Mouse (Mus musculus) kidney, embryonic 15.5 days (tissue): ENCODE data around the gene Plod3. TPM values are rescaled to one million over a fixed set of nuclear protein-coding genes. Genes with fewer than 3 reads are reported as not detected.
"Not testable (repeated sequence)": the region's sequence is repeated elsewhere in the genome, so short reads cannot be mapped to it uniquely, and the experiment has no call there.

Experiments
- ATAC-seq: fragments of 200-750 bp; cut with Nextera tagmentation; replicated peaks from 2 replicates; pipeline ENCODE4 v1.8.0; 2017; ENCODE audit warnings: moderate TSS enrichment; ENCODE audit not compliant: low FRiP score
- H3K27ac ChIP-seq: fragments of 300-500 bp; sonication (generic); 2 replicates; pipeline ENCODE4 v1.5.1; 2015; ENCODE audit warnings: mild to moderate bottlenecking, inconsistent platforms
- H3K27me3 ChIP-seq: fragments of 300-500 bp; sonication (generic); 2 replicates; pipeline ENCODE4 v1.6.1; 2015; ENCODE audit warnings: inconsistent platforms
- H3K36me3 ChIP-seq: fragments of 300-500 bp; sonication (generic); 2 replicates; pipeline ENCODE4 v1.6.1; 2015; ENCODE audit warnings: inconsistent platforms
- H3K4me1 ChIP-seq: fragments of 300-500 bp; sonication (generic); 2 replicates; pipeline ENCODE4 v1.6.1; 2015; ENCODE audit warnings: inconsistent platforms
- H3K4me2 ChIP-seq: fragments of 300-500 bp; sonication (generic); 2 replicates; pipeline ENCODE4 v1.6.1; 2015; ENCODE audit warnings: moderate library complexity, mild to moderate bottlenecking, inconsistent platforms
- H3K4me3 ChIP-seq: fragments of 300-500 bp; sonication (generic); replicated peaks from 2 replicates; pipeline ENCODE4 v1.5.1; 2015; ENCODE audit warnings: mild to moderate bottlenecking, inconsistent platforms
- H3K9ac ChIP-seq: fragments of 300-500 bp; sonication (generic); 2 replicates; pipeline ENCODE4 v1.6.1; 2015; ENCODE audit warnings: mild to moderate bottlenecking, inconsistent platforms
- H3K9me3 ChIP-seq: fragments of 300-500 bp; sonication (generic); replicated peaks from 2 replicates; pipeline ENCODE4 v1.6.1; 2016; ENCODE audit warnings: inconsistent platforms
- WGBS: fragments of 180-500 bp; shearing (Covaris S2); methylation state at CpG from one replicate; pipeline ENCODE4 v1.1.7; 2015; ENCODE audit warnings: mixed read lengths; 5-methylcytosine and 5-hydroxymethylcytosine counted together
- polyA plus RNA-seq: library from polyadenylated mRNA; unstranded; fragments of >200 nt; fragmentation: Nextera tagmentation; extraction: Ambion mirVana; gene quantifications from 2 replicates; pipeline ENCODE4 v1.2.1, GENCODE M21; 2015

Plod3 gene
- polyA plus RNA-seq: 42.9 and 52.5 TPM in 2 replicates

DNA sequence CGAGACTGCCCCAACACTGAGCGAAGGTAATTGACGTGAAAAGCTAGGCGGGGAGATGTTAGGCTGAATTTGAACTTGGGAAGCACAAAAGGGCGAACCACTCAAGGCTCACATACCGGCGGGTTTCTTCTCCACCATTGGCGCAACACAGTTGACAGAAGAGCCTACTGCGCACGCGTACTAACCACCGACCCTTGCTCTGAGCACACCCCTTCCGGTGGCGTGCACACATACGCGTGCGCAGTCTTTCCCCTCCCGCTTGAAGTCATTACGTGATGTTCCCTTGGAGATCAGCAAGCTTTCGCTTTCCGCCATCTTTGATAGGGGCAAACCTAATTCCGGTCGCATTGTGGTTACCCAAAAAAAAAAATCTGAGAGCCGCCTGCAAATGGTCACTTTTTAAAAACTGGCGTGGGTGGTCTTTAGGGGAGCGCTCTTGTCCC, at the start of gene Plod3:
TSS of gene Plod3 (plus strand) at position 325 of the 443 bp plus-strand sequence.
- H3K4me2 ChIP-seq: peak within 1 kb of the TSS; percentile 91
- ATAC-seq: peak; percentile 93
- peaks cover 54% of the 10 kb centered on the region for H3K36me3 ChIP-seq
- under 1% methylated on average over 26 of the region's 26 CpGs for WGBS
- peak within 1 kb of the TSS; percentile 92 for H3K9ac ChIP-seq
- peak within 1 kb of the TSS; percentile 92 for H3K4me3 ChIP-seq
- H3K9me3 ChIP-seq: no peaks in the 10 kb centered on the region
- no peaks in the 10 kb centered on the region for H3K27me3 ChIP-seq
- peaks cover 15% of the 10 kb centered on the region for H3K4me1 ChIP-seq
- peak within 1 kb of the TSS; percentile 96 for H3K27ac ChIP-seq

DNA sequence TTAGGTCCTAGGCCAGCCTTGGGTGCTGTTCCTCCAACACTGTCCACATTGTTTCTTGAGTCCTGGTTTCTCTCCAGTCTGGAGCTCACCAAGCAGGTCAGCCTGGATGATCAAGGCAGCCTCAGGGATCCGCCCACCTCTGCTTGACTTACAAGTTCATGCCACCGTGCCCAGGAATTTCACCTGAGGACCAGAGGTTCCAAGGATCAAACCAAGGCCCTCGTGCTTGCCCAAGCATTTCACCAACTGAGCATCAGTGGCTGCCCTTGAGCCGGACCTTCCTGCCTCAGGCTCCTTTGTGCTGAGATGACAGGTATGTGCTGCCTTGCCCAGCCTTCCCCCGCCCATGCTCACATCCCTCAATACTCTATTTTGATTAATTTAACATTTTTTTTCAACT, 49.2 kb upstream of the Plod3 start:
- ATAC-seq: no peak
- Histone ChIP-seq H3K9me3 (no peaks in the 10 kb centered on the region), H3K4me1 (0 out of 2 replicates have a peak, but pooled peaks cover 2% of the 10 kb centered on the region), H3K4me3 (no peak overlapping the region), H3K36me3 (no peaks in the 10 kb centered on the region), H3K9ac (no peak overlapping the region), H3K27me3 (no peaks in the 10 kb centered on the region), H3K4me2 (no peak overlapping the region), H3K27ac (no peak overlapping the region)
- 78% methylated on average over 5 of the region's 5 CpGs for WGBS

DNA sequence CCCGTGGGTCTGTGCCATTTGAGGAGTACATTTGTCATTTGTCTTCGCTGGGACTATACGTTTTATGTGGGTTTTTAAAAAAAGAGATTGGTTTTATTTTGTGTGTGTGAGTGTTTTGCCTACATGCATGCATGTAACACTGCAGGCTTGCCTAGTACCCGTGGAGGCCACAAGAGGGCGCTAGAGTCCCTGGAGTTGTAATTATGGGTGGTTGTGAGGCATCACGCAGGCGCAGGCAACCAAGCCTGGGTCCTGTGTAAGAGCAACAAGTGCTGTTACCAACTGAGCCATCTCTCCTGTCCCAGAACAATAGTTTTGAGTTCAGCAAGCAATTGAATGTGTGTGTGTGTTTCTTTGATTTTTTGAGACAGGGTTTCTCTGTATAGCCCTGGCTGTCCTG, 47.5 kb upstream of the Plod3 start:
- 70% methylated on average over 7 of the region's 7 CpGs for WGBS
- Histone ChIP-seq H3K4me2 (no peak overlapping the region), H3K4me3 (no peak overlapping the region), H3K27me3 (no peaks in the 10 kb centered on the region), H3K9me3 (no peaks in the 10 kb centered on the region), H3K36me3 (no peaks in the 10 kb centered on the region), H3K27ac (no peak overlapping the region), H3K9ac (no peak overlapping the region), H3K4me1 (0 out of 2 replicates have a peak, but pooled peaks cover 3% of the 10 kb centered on the region)
- no peak for ATAC-seq

DNA sequence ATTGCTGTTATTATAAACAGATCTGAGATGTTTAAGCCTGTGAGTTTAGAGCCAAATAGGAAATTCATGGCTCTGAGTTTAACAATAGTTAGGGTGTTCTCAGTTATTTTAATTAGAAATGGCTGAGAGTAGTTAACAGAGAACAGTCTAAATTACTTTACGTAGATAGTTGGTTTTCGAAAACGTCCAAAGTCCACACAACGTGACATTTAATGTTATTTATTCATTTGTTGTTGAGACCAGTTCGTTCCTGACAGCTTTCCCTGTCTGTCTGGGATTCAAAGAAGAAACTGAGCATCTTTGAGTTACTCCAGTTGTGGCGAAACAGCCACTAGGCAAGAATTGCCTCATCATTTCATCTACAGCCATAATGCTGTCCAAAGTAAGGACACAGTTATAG, 46.8 kb upstream of the Plod3 start:
- ATAC-seq, H3K9me3 ChIP-seq, H3K4me1 ChIP-seq, H3K36me3 ChIP-seq, H3K4me2 ChIP-seq, H3K4me3 ChIP-seq, H3K9ac ChIP-seq, H3K27ac ChIP-seq, H3K27me3 ChIP-seq: not testable (repeated sequence)
- WGBS: 76% methylated on average over 6 of the region's 6 CpGs

DNA sequence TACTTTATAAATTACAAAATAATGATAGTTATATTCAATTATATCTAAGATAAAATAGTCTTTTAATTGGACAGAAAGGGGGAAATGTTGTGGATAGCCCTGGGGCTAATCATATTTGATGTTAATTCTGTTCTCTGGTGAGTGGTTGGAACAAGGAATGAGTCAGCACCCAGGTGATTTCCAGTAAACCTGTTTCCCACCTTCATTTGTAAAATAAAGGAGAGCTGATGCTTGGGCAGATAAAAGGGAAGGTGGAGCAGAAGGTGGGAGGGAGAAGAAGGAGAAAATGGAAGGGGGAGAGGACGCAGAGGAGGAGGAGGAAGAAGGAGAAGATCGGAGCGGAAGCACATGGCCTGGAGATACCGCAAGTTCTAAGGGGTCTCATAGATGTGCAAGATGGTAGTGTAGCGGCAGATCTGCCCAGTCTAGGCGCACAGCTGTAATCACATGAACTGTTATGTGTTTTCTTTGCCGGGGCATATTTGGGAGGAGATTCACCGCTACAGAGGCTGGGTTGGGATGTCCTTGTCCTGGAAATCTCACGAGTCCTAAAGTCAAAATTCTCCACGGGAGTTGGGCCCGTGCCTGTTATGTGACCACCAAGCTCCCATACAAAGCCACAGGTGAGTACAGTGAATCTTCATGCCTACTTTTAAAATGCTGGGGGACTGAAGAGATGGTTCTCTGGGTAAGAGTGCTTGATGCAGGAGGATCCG, 45.8 kb upstream of the Plod3 start:
- Histone ChIP-seq H3K4me2 (no peak overlapping the region), H3K27ac (no peak overlapping the region), H3K36me3 (no peaks in the 10 kb centered on the region), H3K9me3 (no peaks in the 10 kb centered on the region), H3K27me3 (no peaks in the 10 kb centered on the region), H3K9ac (no peak overlapping the region), H3K4me1 (0 out of 2 replicates have a peak, but pooled peaks cover 3% of the 10 kb centered on the region), H3K4me3 (no peak overlapping the region)
- 88% methylated on average over 12 of the region's 12 CpGs for WGBS
- no peak for ATAC-seq

DNA sequence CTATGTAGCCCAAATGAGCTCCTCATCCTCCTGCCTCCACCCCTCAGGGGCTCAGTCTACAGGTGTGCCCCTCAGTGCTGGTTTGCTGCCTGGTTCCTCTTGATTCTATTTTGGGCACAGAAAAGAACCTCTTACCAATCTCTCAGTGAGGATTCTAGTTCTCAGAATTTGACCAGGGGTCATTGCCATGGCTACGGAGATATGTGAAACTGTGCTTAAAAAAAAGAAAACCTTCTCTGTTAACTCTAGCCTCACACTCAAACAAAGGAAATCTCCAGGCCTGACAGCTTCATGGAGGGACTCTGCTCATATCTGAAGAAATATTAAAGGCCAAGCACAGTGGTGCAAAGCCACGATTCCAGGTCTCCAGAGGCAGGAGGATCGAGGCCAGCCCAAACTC, 44.0 kb upstream of the Plod3 start:
- H3K9me3 ChIP-seq: no peaks in the 10 kb centered on the region
- no peak overlapping the region for H3K9ac ChIP-seq
- no peak overlapping the region for H3K4me2 ChIP-seq
- no peaks in the 10 kb centered on the region for H3K27me3 ChIP-seq
- 0 out of 2 replicates have a peak, but pooled peaks cover 3% of the 10 kb centered on the region for H3K4me1 ChIP-seq
- no peak overlapping the region for H3K4me3 ChIP-seq
- WGBS: 76% methylated on average over 3 of the region's 3 CpGs
- no peak for ATAC-seq
- no peaks in the 10 kb centered on the region for H3K36me3 ChIP-seq
- no peak overlapping the region for H3K27ac ChIP-seq

DNA sequence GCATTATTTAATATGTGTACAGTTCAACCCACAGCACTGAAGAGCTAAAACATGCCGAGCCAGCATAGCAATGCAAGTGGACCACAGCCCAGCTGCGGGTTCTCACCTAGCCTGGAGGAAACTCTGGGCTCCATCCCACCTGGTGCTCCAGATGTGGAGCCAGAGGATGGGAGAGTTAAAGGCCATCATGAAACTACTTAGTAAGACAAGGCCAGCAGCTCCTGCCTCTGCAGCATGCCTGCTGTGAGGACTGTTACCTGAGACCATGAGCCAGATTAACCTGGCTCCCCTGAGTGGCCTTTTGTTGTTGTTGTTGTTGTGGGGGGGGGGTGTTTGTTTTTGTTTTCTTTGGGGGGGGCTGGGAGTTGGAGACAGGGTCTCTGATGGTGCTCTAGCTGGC, 43.4 kb upstream of the Plod3 start:
- Histone ChIP-seq H3K36me3 (no peaks in the 10 kb centered on the region), H3K4me3 (no peak overlapping the region), H3K27ac (no peak overlapping the region), H3K4me1 (0 out of 2 replicates have a peak, but pooled peaks cover 3% of the 10 kb centered on the region), H3K4me2 (no peak overlapping the region), H3K9ac (no peak overlapping the region), H3K9me3 (no peaks in the 10 kb centered on the region), H3K27me3 (no peaks in the 10 kb centered on the region)
- ATAC-seq: no peak
- WGBS: 82% methylated on average over 2 of the region's 2 CpGs

DNA sequence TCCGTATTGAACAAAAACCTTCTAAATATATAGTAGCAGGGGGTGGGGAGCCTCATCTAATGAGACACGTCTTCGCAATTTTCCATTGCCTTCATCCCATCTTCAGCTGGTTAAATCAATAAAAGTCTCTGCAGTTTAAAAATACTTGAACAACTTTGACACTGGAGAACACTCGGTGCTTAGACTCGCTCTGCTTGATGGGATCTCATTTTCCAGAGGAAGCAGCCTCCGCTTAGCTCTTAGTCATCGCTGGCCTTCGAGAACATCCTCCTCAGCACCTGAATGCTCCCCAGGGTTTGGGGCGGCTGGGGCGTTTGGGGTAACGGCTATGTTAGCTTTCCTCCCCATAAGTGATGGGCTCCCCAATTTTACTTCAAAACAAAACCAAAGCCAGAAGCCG, 41.7 kb upstream of the Plod3 start:
- H3K4me2 ChIP-seq: no peak overlapping the region
- no peaks in the 10 kb centered on the region for H3K36me3 ChIP-seq
- no peaks in the 10 kb centered on the region for H3K9me3 ChIP-seq
- H3K4me1 ChIP-seq: 0 out of 2 replicates have a peak, but pooled peaks cover 3% of the 10 kb centered on the region
- H3K9ac ChIP-seq: no peak overlapping the region
- no peak overlapping the region for H3K27ac ChIP-seq
- no peak overlapping the region for H3K4me3 ChIP-seq
- ATAC-seq: no peak
- 70% methylated on average over 12 of the region's 12 CpGs for WGBS
- H3K27me3 ChIP-seq: no peaks in the 10 kb centered on the region

DNA sequence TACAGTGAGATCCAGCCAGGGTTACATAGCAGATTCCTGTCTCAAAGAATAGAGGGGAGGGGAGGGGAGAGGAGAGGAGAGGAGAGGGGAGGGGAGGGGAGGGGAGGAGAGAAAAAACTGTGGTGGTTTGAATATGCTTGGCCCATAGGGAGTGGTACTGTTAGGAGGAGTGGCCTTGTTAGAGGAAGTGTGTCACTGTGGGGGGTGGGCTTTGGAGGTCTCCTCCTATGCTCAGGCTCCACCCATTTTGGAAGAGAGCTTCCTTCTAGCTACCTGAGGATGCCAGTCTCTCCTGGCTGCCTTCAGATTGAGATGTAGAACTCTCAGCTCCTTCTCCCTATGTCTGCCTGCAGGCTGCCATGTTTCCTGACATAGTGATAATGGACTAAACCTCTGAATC, 38.9 kb upstream of the Plod3 start:
- H3K36me3 ChIP-seq: no peaks in the 10 kb centered on the region
- H3K9me3 ChIP-seq: no peaks in the 10 kb centered on the region
- H3K4me2 ChIP-seq: no peak overlapping the region
- H3K4me1 ChIP-seq: 0 out of 2 replicates have a peak, but pooled peaks cover 5% of the 10 kb centered on the region
- H3K9ac ChIP-seq: no peak overlapping the region
- no peaks in the 10 kb centered on the region for H3K27me3 ChIP-seq
- no peak overlapping the region for H3K4me3 ChIP-seq
- no peak overlapping the region for H3K27ac ChIP-seq
- no peak for ATAC-seq

DNA sequence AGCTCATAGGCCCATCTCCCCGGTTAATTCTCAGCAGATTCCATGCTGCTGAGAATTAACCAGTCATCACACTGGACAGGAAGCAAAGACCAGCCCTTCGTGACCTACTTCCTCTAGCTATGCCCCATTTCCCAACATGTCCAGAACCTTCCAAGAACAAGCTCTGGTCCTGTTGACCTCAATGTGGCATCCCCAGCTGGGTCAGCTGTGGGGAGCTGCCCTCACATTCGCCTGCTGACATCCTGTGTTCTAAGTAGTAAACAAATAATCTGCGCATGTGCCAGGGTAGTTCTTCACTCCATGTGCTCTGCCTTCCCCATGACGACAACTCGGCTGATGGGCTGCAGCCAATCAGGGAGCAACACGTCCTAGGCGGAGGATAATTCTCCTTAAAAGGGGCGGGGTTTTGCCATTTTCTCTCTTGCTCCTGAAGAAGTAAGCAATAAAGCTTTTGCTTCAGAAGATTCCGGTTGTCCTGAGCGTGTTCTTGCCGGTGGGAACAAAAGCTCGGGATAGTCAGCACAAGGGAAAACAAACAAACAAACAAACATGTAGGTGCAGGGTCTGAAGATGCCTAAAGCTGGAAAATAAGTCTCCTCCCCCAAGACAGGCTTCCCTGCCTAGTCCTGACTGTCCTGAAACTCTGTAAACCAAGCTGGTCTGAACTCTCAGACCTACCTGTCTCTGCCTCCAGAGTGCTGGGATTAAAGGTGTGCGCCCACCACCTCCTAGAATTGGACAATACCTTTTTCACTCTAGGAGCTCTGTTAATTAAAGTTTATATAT, 37.1 kb upstream of the Plod3 start:
- not testable (repeated sequence) for H3K27me3 ChIP-seq, H3K27ac ChIP-seq, H3K36me3 ChIP-seq, H3K9ac ChIP-seq, H3K9me3 ChIP-seq, ATAC-seq, H3K4me3 ChIP-seq, H3K4me2 ChIP-seq
- H3K4me1 ChIP-seq: peaks cover 16% of the 10 kb centered on the region
- 81% methylated on average over 14 of the region's 14 CpGs for WGBS

DNA sequence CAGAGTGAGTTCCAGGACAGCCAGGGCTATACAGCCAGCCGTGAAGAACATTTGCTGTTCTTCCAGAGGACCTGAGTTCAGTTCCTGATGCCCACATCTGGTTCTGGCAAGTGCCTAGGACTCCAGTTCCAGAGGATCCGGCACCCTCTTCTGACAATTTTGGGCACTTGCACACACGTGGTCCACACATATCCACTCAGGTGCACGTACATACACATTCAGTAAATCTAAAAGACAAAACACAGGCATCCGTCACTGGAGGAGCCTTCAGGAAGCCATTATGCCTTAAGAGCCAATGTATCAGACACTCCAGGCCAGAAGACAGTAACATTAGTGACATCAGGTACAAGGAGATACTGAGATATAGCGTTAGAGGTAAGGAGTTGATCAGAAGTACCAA, 36.3 kb upstream of the Plod3 start:
- Histone ChIP-seq H3K36me3 (0 out of 2 replicates have a peak, but pooled peaks cover 1% of the 10 kb centered on the region), H3K9ac (no peak overlapping the region), H3K9me3 (no peaks in the 10 kb centered on the region), H3K4me3 (no peak overlapping the region), H3K27ac (no peak overlapping the region), H3K4me2 (no peak overlapping the region), H3K27me3 (no peaks in the 10 kb centered on the region), H3K4me1 (peaks cover 17% of the 10 kb centered on the region)
- ATAC-seq: no peak
- WGBS: 94% methylated on average over 6 of the region's 6 CpGs

DNA sequence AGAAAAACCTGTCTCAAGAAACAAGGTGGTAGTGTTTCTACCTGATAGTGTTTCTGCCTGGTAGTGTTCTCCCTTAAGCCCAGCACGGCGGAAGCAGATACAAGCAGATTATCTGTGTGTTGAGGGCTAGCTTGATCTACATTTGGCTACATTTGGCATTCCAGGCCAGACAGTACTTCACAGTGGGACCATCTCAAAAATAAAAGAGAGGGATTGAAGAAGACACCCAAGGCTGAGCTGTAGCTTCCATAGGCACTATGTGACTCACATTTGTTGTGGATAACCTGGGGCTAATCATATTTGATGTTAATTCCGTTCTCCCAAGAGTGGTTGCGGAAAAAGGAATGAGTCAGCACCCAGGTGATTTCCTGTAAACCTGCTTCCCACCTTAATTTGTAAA, 34.7 kb upstream of the Plod3 start:
- H3K4me3 ChIP-seq: peak overlapping the region; percentile 85; the same call in 1 of the 2 replicates
- peak overlapping the region; percentile 75; the same call in 1 of the 2 replicates for H3K4me2 ChIP-seq

More for the DNA sequence above, 34.7 kb upstream of the Plod3 start:
- Histone ChIP-seq H3K9me3 (no peaks in the 10 kb centered on the region), H3K36me3 (peaks cover 12% of the 10 kb centered on the region; the same call in 1 of the 2 replicates), H3K27me3 (no peaks in the 10 kb centered on the region), H3K9ac (no peak overlapping the region), H3K27ac (no peak overlapping the region), H3K4me1 (peaks cover 20% of the 10 kb centered on the region)
- no peak for ATAC-seq
- WGBS: 80% methylated on average over 4 of the region's 4 CpGs
